Mouse (Mus musculus) E14TG2a.4 (cell line): ENCODE measurements around the gene Zcchc4.

ENCODE experiments used
- CTCF ChIP-seq: conservative IDR thresholded peaks from 2 replicates; pipeline ENCODE4 v1.5.1; 2014; ENCODE audit warnings: low read length
- NANOG ChIP-seq: IDR thresholded peaks from 2 replicates; pipeline ENCODE4 v1.6.1; 2014; ENCODE audit warnings: borderline replicate concordance, low read length, mixed read lengths

DNA sequence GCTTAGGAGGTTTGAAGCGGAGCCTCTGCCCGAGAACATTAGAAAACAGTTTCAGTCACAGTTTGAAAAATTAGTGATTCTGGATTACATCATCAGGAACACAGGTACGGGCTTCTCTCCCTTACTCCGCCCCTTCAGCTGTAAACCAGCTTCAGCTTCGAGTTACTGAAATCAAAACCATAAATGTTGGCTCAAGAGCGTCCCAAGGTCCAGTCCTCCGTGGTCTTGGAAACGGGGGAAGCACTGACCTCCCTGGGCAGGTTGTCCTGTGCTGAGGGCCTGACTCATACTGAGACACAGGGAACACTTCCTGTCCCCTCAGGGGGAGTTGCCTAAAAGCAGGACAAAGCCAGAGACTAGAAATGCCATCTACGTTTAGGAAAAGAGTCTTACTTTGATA is 22.1 kb upstream of the Zcchc4 start:
- TF ChIP-seq CTCF, result no peak
- TF ChIP-seq NANOG, result no peak
